Mouse (Mus musculus) olfactory bulb, adult 2 months (tissue): ENCODE results near the gene Cd47.

Experiments used
- CTCF ChIP-seq: fragments of 200-500 bp; IDR thresholded peaks from 2 replicates; pipeline ENCODE4 v1.5.1; 2012; ENCODE audit warnings: low read depth, mild to moderate bottlenecking, low read length, moderate library complexity; ENCODE audit not compliant: insufficient read depth
- POLR2A ChIP-seq: fragments of 200-500 bp; IDR thresholded peaks from 2 replicates; pipeline ENCODE4 v1.6.1; 2012; ENCODE audit warnings: mild to moderate bottlenecking, low read depth, low read length, moderate library complexity; ENCODE audit not compliant: insufficient read depth

- no peak for TF ChIP-seq CTCF
- TF ChIP-seq POLR2A, result no peak
These were observed 156.4 kb downstream of the Cd47 start for GRCm38 (mm10) chr16:49956531-49957302.
